ENCODE assay signal across 12 mouse cellular contexts in the genomic region with DNA sequence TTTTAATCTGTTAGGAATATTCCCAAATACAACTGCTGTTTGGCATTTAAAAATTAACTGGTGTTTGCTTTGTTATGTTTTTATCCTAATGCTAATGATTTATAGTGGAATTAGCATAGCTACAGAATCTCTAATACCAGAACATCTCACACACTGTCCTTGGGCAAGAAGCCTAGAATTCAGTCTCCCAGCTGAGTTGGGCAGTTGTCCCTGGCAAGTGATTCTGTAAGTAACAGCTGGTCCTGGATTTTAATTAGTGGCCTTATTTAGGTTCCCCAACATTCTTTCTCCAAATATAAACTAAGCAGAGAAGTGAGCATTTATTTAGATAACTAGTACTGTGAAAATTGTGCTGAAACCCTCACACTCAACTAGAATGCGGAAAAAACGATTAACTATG.
DNase-seq lines count a peak whose midpoint lies in the region; ATAC-seq lines count a peak whose summit lies in the region.
"Had no signal": no experiment of that assay in that cellular context is flagged by ENCODE, and none has a peak within 500 bp of the region (broad histone marks: within the 10 kb centered on the region; RNA-seq: fewer than 3 reads in every experiment).

No protein-coding gene starts in this region.

- peak; percentile 42 to 45 for DNase-seq in left cerebral cortex, postnatal 14 days (ENCODE audit: low spot score in 2 of 2)
- no peak for DNase-seq in left cerebral cortex, postnatal 36 days (ENCODE audit: low spot score in 2 of 2)
- peak; percentile 86 for DNase-seq in cerebellum, adult 11 months
- peak; percentile 93 to 95 for DNase-seq in cerebellum, postnatal 14 days
- DNase-seq in layer of hippocampus, postnatal 36 days = peak; percentile 42 to 47
- no peak for DNase-seq in thymus, postnatal 36 days
- DNase-seq: embryo, embryonic 11 days; liver, embryonic 13.5 days; thymus, postnatal 14 days had no signal

- no peak for ATAC-seq in megakaryocyte-erythroid progenitor cell, adult 5-6 weeks (replicated peaks; ENCODE audit: low FRiP score, low TSS enrichment, poor library complexity, severe bottlenecking)
- ATAC-seq: activated CD4-positive, CD25-positive, alpha-beta regulatory T cell, adult 4 months; inflammation-experienced regulatory T-cells, adult 6 months had no signal

- intact Hi-C loops in left cerebral cortex, postnatal 14 days (cut with DNase I) = no loop called here
- intact Hi-C loops in left cerebral cortex, postnatal 36 days (cut with DNase I) = no loop called here

Comparison
In these comparisons a context has a peak if more than half of its experiments do, and no peak if none do; other contexts are left out.
1. DNase-seq: peak in left cerebral cortex, postnatal 14 days (2 of 2), cerebellum, adult 11 months (single experiment), cerebellum, postnatal 14 days (2 of 2) and layer of hippocampus, postnatal 36 days (2 of 2); none in left cerebral cortex, postnatal 36 days (0 of 2) and thymus, postnatal 36 days (0 of 2).